Mouse (Mus musculus) inflammation-experienced regulatory T-cells, adult 6 months (primary cell): Measurements from ENCODE around the gene Lnx1. TPM values are rescaled to one million over a fixed set of nuclear protein-coding genes. Genes with fewer than 3 reads are reported as not detected.

ENCODE experiments used
- ATAC-seq: one replicate; pipeline ENCODE4 v1.8.0; 2017
- polyA plus RNA-seq, 3 experiments: library from polyadenylated mRNA; unstranded; fragments of 100-300 nt; shearing (Covaris generic); gene quantifications; one replicate each; pipeline ENCODE4 v1.2.1; 2017

Gene Lnx1
- polyA plus RNA-seq, 3 experiments from 2014 or later = 0.27 to 0.52 TPM; not detected in 1

- no peak for ATAC-seq
Observed at GRCm38 (mm10) chr5:74601965-74602364, 100.7 kb downstream of the Lnx1 start.

- no peak for ATAC-seq
Observed at GRCm38 (mm10) chr5:74601171-74601570, 101.5 kb downstream of the Lnx1 start.

- no peak for ATAC-seq
Observed at GRCm38 (mm10) chr5:74600010-74600409, 102.7 kb downstream of the Lnx1 start.

- no peak for ATAC-seq
Observed at GRCm38 (mm10) chr5:74593147-74593546, 109.6 kb downstream of the Lnx1 start.

DNA sequence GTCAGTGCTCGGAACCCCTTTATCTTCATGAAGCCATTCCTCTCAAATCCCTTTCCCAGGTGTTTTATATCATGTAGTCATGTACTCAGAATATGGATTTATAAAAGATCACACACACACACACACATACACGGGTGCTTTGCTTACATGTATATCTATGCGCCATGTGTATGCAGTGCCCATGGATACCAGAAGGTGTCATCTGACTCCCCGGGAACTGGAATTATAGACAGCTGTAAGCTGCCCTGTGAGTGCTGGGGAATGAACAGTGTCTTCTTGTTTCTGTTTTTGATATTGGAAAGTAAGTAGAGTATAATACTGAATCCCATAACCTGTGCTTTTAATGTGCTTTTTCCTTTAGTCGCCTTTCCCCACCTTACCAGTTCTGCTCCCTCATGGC, 111.3 kb downstream of the Lnx1 start:
- no peak for ATAC-seq

DNA sequence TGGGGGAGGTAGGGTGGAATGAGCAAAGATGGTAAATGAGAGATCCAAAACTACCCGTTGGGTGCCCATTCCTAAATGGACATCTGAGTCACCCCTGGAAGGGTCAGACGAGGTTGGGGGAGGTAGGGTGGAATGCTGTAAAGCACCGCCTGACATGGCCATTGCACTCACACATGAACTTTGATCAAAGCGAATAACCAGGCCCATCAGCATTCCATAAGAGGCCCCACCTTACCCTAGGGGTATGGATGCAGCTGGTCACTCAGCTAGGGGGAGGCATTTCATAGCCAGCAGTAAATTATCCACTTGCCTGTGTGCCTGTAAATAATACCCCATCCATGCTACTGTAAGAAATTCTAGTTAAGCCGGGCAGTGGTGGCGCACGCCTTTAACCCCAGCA, 113.6 kb downstream of the Lnx1 start:
- no peak for ATAC-seq

DNA sequence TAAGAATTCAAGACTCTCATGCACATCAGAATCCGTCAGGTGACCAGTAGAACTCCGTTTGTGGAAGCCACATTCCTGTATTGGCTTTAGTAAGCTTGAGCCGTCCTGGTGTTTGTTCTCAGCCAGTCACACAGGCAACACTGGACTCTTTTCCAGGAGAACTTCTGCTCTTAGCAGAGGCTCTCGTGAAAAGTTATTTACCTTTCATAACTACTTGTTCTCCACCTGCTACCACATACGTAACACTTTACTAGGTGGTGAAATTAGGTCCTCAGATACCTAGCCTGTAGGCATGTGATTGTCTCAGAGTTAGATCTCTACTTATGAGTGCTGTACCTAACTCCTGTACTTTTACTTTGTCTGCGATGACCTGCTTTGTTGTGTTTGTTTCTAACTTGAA, 130.9 kb downstream of the Lnx1 start:
- ATAC-seq = no peak

GRCm38 (mm10) chr5:74561151-74561550, 141.6 kb downstream of the Lnx1 start:
- ATAC-seq = no peak

- no peak for ATAC-seq
Observed at GRCm38 (mm10) chr5:74549566-74549965, 153.1 kb downstream of the Lnx1 start.

- ATAC-seq = no peak
Observed at GRCm38 (mm10) chr5:74545606-74546005, 157.1 kb downstream of the Lnx1 start.

Other genes starting within 250 kb of the Lnx1 start
- gene Scfd2, start 171.2 kb downstream of the Lnx1 start, polyA plus RNA-seq = 10 to 100 TPM; 15.8 to 17.1 (median 16.3) TPM
- gene Fip1l1, start 167.5 kb downstream of the Lnx1 start, polyA plus RNA-seq = 10 to 100 TPM; 82.8 to 94.6 (median 84.7) TPM